Mouse (Mus musculus): Measurements from ENCODE around the gene Cdk6.
"Not testable (repeated sequence)": the region's sequence is repeated elsewhere in the genome, so short reads cannot be mapped to it uniquely, and the experiment has no call there.

DNA sequence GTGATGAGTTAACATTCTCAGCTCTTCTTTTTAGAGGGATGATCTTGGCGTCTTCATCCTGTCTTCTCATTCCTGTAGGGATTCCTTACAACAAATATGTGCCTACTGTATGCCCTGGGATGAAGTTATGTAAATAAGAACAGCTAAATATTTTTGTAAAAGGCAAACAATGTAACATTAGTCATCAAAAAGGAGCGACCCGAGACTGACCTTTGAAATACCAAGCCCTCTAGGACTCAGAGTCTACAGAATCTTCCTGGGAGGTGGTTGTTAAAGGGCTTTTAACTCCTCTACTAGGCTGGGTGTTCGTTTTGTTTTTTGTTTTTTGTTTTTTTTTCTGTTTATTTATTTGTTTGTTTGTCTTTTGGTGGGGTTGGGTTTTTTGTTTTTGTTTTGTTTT, 4.3 kb downstream of the Cdk6 start:
- not testable (repeated sequence) for TF ChIP-seq SIN3A (IDR thresholded peaks at IDR 0.05; ENCODE audit: low read length); MAX (IDR thresholded peaks at IDR 0.05; ENCODE audit: low read length); KAT2A (IDR thresholded peaks at IDR 0.05; ENCODE audit: insufficient replicate concordance, low read length); CTCF (conservative IDR thresholded peaks at IDR 0.05 in 1 of 2, IDR thresholded peaks at IDR 0.05 in 1 of 2; ENCODE audit: low read depth in 2 of 2, low read length in 2 of 2); RAD21 (IDR thresholded peaks at IDR 0.05; ENCODE audit: low read depth, low read length); POLR2A (IDR thresholded peaks at IDR 0.05; ENCODE audit: low read depth, low read length)

Data from CH12.LX (cell line).